Mouse (Mus musculus): Measurements from ENCODE around the gene 6430571L13Rik. TPM values are rescaled to one million over a fixed set of nuclear protein-coding genes. Genes with fewer than 3 reads are reported as not detected.
A peak's percentile ranks its signal among the peaks of the same experiment; 100 is the strongest.
"Not testable (repeated sequence)": the region's sequence is repeated elsewhere in the genome, so short reads cannot be mapped to it uniquely, and the experiment has no call there.

The 6430571L13Rik gene
- polyA plus RNA-seq, 1 experiment from 2014 or later = 0.74 TPM

DNA sequence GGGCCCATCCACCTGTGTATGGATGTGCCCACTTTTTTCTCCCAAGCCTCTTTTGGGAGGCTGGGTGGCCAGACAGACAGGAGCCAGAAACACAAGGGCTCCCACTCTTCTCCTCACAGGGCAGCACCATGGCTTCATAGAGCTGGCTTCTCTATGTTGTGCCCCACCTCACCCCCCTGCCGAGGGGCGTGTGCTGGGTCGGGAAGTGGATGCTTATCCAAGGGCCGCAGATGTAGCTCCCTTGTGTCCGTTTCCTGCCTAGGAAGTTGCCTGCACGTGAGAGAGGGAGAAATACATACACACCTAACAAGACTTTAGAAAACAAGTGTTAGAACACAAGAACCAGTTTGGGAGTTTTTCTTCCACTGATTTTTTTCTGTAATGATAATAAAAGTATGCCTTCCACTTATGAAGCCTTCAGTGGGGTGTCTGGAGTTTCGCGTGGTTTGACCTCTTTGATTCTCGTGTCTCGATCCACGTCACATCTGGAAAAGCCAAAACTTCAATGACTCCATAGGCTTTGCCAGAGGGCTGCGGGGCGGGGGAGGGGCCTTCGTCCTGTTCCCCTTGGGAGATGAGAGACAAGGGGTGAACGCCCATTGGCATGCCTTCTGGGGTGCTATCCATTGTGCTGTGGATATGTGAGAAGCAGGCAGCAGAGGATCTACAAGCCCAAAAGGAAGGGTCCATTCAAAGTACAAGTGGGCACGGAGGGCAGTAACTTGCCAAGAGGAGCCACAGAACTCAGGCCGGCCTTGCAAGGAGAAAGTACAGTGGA lies 38.7 kb upstream of the 6430571L13Rik start:
- no peak for DNase-seq (ENCODE audit: low spot score)
- 69% methylated on average over 17 of the region's 17 CpGs for WGBS
- Histone ChIP-seq H3K27me3 (ENCODE audit: insufficient read depth, poor library complexity, severe bottlenecking) (no peaks in the 10 kb centered on the region), H3K27ac (peak overlapping the region; percentile 63), H3K9me3 (no peaks in the 10 kb centered on the region), H3K4me1 (peaks cover 68% of the 10 kb centered on the region), H3K4me3 (no peak overlapping the region), H3K36me3 (peaks cover 20% of the 10 kb centered on the region)

DNA sequence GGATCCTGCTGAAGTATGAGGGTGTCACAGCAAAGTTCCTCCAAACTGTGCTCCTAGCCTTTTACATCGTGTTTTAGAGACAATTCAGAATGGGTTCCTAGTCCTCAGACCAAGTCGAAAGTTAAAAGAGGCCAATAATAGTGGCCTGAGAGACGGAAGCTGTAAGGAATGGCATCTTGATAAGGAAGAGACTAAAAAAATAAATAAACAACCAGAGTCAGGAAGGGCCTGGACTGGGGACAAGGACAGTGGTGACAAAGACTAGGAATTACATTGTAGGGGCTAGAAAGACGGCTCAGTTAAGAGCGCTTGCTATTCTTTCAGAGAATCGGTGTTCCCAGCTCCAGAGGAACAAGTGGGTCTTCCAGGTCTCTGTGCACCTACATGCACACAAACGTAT lies 37.8 kb upstream of the 6430571L13Rik start:
- Histone ChIP-seq H3K27me3 (ENCODE audit: insufficient read depth, poor library complexity, severe bottlenecking) (no peaks in the 10 kb centered on the region), H3K4me1 (peaks cover 68% of the 10 kb centered on the region), H3K4me3 (no peak overlapping the region), H3K27ac (peak overlapping the region; percentile 63; the same call in 1 of the 2 replicates), H3K9me3 (no peaks in the 10 kb centered on the region), H3K36me3 (peaks cover 20% of the 10 kb centered on the region)
- DNase-seq (ENCODE audit: low spot score) = no peak
- WGBS = 36% methylated on average over 7 of the region's 7 CpGs

DNA sequence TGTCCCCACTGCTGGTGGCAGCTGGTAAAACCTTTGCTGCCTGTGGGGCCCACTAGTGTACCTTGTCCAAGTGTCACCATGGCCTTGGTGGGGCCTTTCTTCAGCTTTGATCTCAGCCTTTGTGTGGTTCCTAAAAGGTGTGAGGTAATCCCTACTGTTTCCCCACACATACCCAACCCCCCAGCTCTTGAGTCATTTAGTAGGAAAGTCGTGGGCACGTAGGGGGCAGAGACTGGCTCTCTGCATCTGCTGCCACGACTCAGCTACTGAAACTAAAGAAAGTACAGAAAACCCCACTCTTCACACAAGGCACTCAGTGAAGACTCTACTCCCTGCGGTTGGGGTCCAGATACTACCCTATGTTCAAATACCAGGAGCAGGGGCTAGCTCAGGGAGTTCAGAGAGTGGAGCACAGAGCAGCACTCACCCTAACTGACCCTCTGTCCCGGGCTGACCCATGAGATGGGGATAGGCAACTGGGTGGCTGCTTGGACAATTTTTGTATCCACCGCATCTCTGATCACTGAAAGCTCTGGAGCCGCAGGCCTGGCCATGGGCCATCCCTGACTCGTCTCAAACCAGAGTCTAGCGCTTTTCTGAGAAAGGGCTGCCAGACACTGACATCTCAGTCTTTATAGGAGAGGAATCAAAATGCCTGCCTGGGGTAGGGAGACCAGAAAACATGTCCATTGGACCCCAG lies 37.1 kb upstream of the 6430571L13Rik start:
- Histone ChIP-seq H3K4me1 (peaks cover 68% of the 10 kb centered on the region), H3K4me3 (no peak overlapping the region), H3K36me3 (peaks cover 20% of the 10 kb centered on the region), H3K27me3 (ENCODE audit: insufficient read depth, poor library complexity, severe bottlenecking) (no peaks in the 10 kb centered on the region), H3K9me3 (no peaks in the 10 kb centered on the region), H3K27ac (peak overlapping the region; percentile 37; the same call in 1 of the 2 replicates)
- DNase-seq (ENCODE audit: low spot score) = no peak
- WGBS = 63% methylated on average over 9 of the region's 9 CpGs

DNA sequence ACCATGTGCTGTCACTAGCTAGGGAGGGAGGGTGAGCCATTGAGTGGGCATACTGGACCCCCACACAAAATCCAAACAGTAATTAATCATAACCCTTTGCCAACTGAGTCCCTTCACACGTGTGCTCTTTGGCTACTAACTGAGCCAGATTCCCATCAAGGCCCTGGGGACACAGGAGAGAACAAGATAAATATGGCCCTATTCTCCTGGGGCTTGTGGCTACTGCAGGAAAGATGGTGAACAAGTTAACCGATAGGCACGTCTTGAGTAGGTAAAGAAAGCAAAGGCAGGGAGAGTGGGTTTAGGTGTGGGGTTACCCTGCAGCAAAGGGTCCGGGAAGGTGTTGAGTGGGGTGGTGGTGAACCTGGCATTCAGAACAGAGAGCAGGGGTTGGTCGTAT lies 36.5 kb upstream of the 6430571L13Rik start:
- peaks cover 20% of the 10 kb centered on the region for H3K36me3 ChIP-seq
- no peak overlapping the region for H3K4me3 ChIP-seq
- WGBS = 81% methylated on average over 5 of the region's 5 CpGs
- no peaks in the 10 kb centered on the region for H3K27me3 ChIP-seq (ENCODE audit: insufficient read depth, poor library complexity, severe bottlenecking)
- no peaks in the 10 kb centered on the region for H3K9me3 ChIP-seq
- H3K27ac ChIP-seq = no peak overlapping the region
- no peak for DNase-seq (ENCODE audit: low spot score)
- H3K4me1 ChIP-seq = peaks cover 68% of the 10 kb centered on the region

DNA sequence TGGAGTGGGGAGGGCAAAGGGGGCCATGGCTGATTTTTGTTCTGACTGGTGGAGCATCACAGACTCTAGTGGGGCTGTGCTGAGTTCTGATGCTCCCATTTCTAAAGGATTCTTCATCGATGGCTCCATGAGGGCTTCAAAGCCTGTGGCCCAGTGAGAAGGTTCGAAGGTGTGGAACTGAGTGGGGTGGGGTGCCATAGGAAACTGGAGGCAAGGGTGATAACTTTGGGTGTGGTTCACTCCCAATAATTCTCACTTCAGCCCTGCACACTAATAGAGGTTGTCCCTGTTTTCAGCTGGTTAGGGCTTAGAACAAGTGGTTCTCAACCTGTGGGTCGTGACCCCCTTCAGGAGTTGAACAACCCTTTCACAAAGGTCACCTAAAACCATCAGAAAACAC lies 36.0 kb upstream of the 6430571L13Rik start:
- Histone ChIP-seq H3K27ac (no peak overlapping the region), H3K36me3 (peaks cover 20% of the 10 kb centered on the region), H3K4me1 (peaks cover 68% of the 10 kb centered on the region), H3K27me3 (ENCODE audit: insufficient read depth, poor library complexity, severe bottlenecking) (no peaks in the 10 kb centered on the region), H3K4me3 (no peak overlapping the region), H3K9me3 (no peaks in the 10 kb centered on the region)
- no peak for DNase-seq (ENCODE audit: low spot score)
- 85% methylated on average over 3 of the region's 3 CpGs for WGBS

DNA sequence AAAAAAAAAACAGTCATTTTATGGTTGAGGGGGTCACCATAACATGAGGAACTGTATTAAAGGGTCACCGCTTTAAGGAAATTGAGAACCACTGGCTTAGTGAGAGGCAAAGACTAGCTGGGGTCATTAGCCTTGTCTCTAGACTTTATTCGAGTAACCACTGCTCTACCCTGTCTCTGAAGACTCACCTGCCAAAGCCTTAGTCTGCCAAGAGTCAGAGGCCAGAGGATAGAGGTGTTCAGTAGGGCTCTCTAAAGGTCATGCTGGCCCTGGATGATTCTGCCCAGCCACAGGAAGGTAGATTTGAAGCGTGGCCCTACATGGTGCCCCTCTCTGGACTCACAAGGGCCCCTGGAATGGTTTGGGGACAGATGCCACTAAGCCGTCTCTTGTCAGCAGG lies 35.4 kb upstream of the 6430571L13Rik start:
- WGBS = 77% methylated on average over 4 of the region's 4 CpGs
- no peak for DNase-seq (ENCODE audit: low spot score)
- Histone ChIP-seq H3K4me3 (no peak overlapping the region), H3K36me3 (peaks cover 20% of the 10 kb centered on the region), H3K4me1 (peaks cover 74% of the 10 kb centered on the region), H3K27ac (peak overlapping the region; percentile 37; the same call in 1 of the 2 replicates), H3K27me3 (ENCODE audit: insufficient read depth, poor library complexity, severe bottlenecking) (no peaks in the 10 kb centered on the region), H3K9me3 (no peaks in the 10 kb centered on the region)

DNA sequence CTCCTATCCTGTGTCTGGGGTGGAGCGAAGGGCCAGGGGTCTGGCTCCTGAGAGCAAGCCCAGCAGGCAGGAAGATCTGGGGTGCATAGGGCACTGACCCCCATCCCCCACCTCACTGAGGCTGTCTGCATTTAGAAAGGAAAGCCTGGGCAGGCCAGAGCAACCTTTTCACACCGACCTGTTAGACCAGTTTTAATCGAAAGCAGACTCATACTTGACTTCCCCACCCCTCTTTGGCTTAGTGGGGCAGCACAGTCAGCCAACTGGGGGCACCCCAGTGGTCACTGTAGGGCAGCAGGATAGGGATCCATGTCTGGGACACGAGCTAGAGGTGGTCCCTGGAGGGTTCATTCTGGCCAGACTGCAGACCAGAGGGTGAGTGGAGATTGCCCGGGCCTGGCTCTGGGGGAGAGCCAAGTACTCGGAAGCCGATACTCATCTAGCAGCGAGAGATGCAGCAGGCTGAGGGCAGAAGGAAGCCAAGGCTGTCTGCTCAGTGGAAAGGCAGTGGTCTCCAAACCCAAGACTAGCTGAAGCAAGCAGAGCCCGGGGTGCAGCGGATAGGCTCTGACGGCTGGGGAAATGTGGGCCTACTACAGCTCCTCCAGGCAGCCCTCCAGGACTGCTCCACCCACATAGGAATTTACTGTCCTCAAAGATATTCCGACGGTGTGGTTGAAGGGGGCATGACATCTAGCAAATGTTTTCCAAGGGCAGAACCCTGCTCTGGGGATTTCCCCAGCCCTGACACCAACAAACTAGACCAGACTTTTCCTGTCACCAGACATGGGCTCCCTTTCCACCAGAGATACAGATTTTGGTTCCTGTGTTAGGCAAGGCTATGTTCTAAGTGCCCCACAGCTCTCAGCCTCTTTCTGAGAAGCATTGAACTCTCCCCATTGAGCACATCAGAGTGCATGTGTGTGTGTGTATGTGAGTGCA lies 34.5 kb upstream of the 6430571L13Rik start:
- no peak for DNase-seq (ENCODE audit: low spot score)
- no peaks in the 10 kb centered on the region for H3K27me3 ChIP-seq (ENCODE audit: insufficient read depth, poor library complexity, severe bottlenecking)
- 54% methylated on average over 13 of the region's 13 CpGs for WGBS
- no peak overlapping the region for H3K4me3 ChIP-seq
- H3K36me3 ChIP-seq = peaks cover 14% of the 10 kb centered on the region
- H3K27ac ChIP-seq = peak overlapping the region; percentile 37; the same call in 1 of the 2 replicates
- no peaks in the 10 kb centered on the region for H3K9me3 ChIP-seq
- H3K4me1 ChIP-seq = peaks cover 69% of the 10 kb centered on the region

DNA sequence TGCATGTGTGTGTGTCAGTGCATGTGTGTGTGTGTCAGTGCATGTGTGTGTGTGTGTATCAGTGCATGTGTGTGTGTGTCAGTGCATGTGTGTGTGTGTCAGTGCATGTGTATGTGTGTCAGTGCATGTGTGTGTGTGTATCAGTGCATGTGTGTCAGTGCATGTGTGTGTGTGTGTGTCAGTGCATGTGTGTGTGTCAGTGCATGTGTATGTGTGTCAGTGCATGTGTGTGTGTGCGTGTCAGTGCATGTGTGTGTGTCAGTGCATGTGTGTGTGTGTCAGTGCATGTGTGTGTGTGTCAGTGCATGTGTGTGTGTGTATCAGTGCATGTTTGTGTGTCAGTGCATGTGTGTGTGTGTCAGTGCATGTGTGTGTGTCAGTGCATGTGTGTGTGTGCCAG lies 33.7 kb upstream of the 6430571L13Rik start:
- not testable (repeated sequence) for H3K4me3 ChIP-seq; DNase-seq (ENCODE audit: low spot score); H3K9me3 ChIP-seq; H3K27me3 ChIP-seq (ENCODE audit: insufficient read depth, poor library complexity, severe bottlenecking); H3K36me3 ChIP-seq; H3K27ac ChIP-seq
- peaks cover 62% of the 10 kb centered on the region for H3K4me1 ChIP-seq
- 85% methylated on average over 1 of the region's 1 CpGs for WGBS

DNA sequence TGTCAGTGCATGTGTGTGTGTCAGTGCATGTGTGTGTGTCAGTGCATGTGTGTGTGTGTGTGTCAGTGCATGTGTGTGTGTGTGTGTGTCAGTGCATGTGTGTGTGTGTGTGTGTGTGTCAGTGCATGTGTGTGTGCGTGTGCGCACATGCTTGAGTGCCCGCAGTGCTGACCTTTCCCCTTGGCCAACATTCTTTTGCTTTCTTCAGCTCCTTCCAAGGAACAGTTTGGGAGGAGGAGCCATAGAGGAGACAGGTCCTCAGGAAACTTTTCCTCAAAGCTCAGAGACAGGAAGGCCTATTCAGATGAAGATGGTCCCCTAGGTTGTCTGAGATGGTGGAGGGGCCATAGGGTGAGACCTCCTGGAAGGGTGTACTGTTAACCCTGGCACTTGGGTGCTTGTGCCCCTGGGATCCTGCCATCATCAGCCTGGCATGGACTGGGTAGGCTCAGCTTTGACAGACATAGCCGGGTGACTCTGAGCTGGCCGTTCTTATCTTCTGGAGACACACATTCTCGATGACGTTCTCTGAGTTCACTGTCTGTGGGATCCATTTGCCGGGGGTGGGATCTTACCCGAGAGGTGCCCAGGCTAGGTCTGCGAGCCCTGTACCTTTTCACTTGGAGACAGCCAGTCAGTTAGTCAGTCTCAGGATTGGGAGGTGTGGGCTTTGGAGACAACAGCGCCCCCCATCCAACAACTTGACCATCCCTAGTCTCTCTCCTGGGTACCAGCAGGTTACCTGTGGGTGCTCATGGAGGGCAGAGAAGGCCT lies 33.1 kb upstream of the 6430571L13Rik start:
- H3K9me3 ChIP-seq = no peaks in the 10 kb centered on the region
- H3K4me3 ChIP-seq = no peak overlapping the region
- no peaks in the 10 kb centered on the region for H3K36me3 ChIP-seq
- no peak for DNase-seq (ENCODE audit: low spot score)
- H3K27ac ChIP-seq = peak overlapping the region; percentile 63
- H3K27me3 ChIP-seq (ENCODE audit: insufficient read depth, poor library complexity, severe bottlenecking) = no peaks in the 10 kb centered on the region
- 59% methylated on average over 11 of the region's 11 CpGs for WGBS
- H3K4me1 ChIP-seq = peaks cover 56% of the 10 kb centered on the region

DNA sequence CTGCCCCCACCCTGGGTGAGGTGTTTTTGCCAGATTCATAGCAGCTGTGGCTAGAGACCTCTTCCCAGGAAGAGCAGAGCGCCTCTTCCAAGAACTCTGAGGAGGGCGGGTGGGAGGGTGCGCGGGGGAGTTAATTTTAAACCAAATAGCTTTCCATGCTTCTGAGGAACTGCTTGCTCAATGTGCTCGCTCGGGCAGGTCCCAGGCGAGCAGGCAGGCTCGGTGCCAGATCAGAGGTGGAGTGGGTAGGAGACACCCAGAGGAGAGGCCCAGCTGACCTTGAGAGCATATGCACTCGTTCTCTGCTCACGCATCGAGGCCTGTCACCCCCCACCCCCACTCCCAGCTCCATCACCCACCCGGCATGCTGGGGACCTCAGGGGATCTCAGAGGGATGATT lies 32.5 kb upstream of the 6430571L13Rik start:
- no peak for DNase-seq (ENCODE audit: low spot score)
- H3K27me3 ChIP-seq (ENCODE audit: insufficient read depth, poor library complexity, severe bottlenecking) = no peaks in the 10 kb centered on the region
- no peak overlapping the region for H3K4me3 ChIP-seq
- 60% methylated on average over 12 of the region's 12 CpGs for WGBS
- no peaks in the 10 kb centered on the region for H3K36me3 ChIP-seq
- H3K27ac ChIP-seq = peak overlapping the region; percentile 63
- no peaks in the 10 kb centered on the region for H3K9me3 ChIP-seq
- H3K4me1 ChIP-seq = peaks cover 57% of the 10 kb centered on the region

DNA sequence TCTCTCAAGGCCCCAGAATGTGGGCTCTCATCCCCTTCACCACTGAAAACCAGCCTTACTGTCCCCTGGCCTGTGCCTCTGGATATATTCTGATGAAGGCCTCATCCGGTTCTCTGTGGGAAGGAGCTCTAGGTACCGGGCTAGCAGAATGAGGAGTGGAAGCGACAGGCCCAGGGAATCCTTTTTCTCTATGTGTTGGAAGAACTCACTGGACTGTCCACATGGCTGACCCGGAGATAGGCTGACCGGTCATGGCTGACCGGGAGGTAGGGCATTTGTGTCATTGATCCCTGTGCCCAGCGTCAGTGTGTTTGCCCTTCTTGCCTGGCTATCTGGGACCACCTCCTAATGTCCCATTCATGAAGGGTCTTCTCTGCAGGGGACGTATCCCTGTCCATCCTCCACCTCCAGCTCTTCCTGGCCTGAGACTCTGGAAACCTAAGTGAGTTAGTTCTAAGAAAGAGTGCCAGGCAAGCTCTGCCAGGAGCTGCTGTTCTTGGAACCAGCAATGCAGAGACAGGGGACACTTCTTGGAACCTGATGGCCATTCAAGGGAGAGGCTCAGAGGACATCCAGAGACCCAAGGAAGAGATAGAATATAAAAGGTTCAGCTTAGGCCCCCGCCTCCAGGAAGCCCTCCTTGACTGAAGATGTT lies 31.9 kb upstream of the 6430571L13Rik start:
- H3K27ac ChIP-seq = peak overlapping the region; percentile 63
- 88% methylated on average over 9 of the region's 9 CpGs for WGBS

DNA sequence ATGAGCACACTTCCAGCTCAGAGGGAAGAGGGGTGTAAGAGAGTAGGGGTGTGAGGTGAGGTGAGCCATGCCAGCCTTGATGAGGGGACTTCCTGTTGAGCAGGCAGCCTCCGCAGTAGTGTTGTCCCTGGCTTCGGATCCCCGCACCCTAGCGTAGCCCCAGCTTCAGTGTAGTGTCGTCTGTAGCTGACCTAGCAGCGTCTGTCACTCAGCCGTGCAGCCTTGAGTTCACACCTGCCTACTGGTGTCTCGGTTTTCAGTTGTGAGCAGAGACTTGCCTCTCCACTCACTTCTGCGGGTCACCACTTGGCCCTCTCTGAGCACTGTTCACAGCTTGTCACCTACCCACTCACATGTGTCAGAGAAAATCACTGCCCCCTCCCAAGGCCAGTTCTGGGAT lies 31.2 kb upstream of the 6430571L13Rik start:
- Histone ChIP-seq H3K27me3 (ENCODE audit: insufficient read depth, poor library complexity, severe bottlenecking) (no peaks in the 10 kb centered on the region), H3K4me3 (no peak overlapping the region), H3K36me3 (no peaks in the 10 kb centered on the region), H3K9me3 (no peaks in the 10 kb centered on the region), H3K4me1 (peaks cover 54% of the 10 kb centered on the region), H3K27ac (peak overlapping the region; percentile 8; the same call in 1 of the 2 replicates)
- DNase-seq (ENCODE audit: low spot score) = no peak
- WGBS = 61% methylated on average over 9 of the region's 9 CpGs

More for the DNA sequence above, 31.9 kb upstream of the 6430571L13Rik start:
- Histone ChIP-seq H3K9me3 (no peaks in the 10 kb centered on the region), H3K36me3 (no peaks in the 10 kb centered on the region), H3K27me3 (ENCODE audit: insufficient read depth, poor library complexity, severe bottlenecking) (no peaks in the 10 kb centered on the region), H3K4me3 (no peak overlapping the region), H3K4me1 (peaks cover 55% of the 10 kb centered on the region)
- no peak for DNase-seq (ENCODE audit: low spot score)

Data from heart, embryonic 10.5 days (tissue).